Comparison of ENCODE assay signal across 9 mouse cellular contexts in genomic region chr3:56007991-56008390, GRCm38 (mm10).
A peak's percentile ranks its signal among the peaks of the same experiment; 100 is the strongest.
DNase-seq lines count a peak whose midpoint lies in the region; ATAC-seq and TF ChIP-seq lines count a peak whose summit lies in the region.
"Had no signal": no experiment of that assay in that cellular context is flagged by ENCODE, and none has a peak within 500 bp of the region (broad histone marks: within the 10 kb centered on the region; RNA-seq: fewer than 3 reads in every experiment).

No protein-coding gene starts in this region.

- DNase-seq in heart, adult 18-20 months, result peak; percentile 43 to 72
- no peak for DNase-seq in heart, postnatal 25 days (ENCODE audit: low spot score)
- DNase-seq in 3T3-L1 (ENCODE audit: low read depth, low spot score) (peak; percentile 80), adipocyte (ENCODE audit: low spot score) (peak; percentile 70)
- peak; percentile 79 for DNase-seq in embryo, embryonic 10 days (ENCODE audit: low spot score)
- peak; percentile 82 for DNase-seq in hindbrain, postnatal 0 days (ENCODE audit: low spot score)
- peak; percentile 48 for DNase-seq in lung, postnatal 14 days
- peak; percentile 11 for DNase-seq in skeletal muscle tissue, adult 2 months (ENCODE audit: low read depth, low spot score)

- no peak overlapping the region for H3K27ac ChIP-seq in hindbrain, postnatal 0 days
- H3K27ac ChIP-seq: limb, embryonic 12.5 days had no signal

- peak; percentile 90 for TF ChIP-seq CTCF in hindbrain, postnatal 0 days (IDR thresholded peaks at IDR 0.05; ENCODE audit: low read depth)

- 0 out of 2 replicates have a peak, but pooled peaks have one; percentile 43 for ATAC-seq in hindbrain, postnatal 0 days

- H3K4me1 ChIP-seq in hindbrain, postnatal 0 days (ENCODE audit: insufficient read depth, low read length), result no peaks in the 10 kb centered on the region
- H3K4me1 ChIP-seq: limb, embryonic 12.5 days had no signal

- no peaks in the 10 kb centered on the region for H3K9me3 ChIP-seq in hindbrain, postnatal 0 days (ENCODE audit: low read length)
- H3K9me3 ChIP-seq: limb, embryonic 12.5 days had no signal

- H3K4me2 ChIP-seq in hindbrain, postnatal 0 days (ENCODE audit: low read depth, low read length), result no peak overlapping the region
- H3K4me2 ChIP-seq: limb, embryonic 12.5 days had no signal

- no peak overlapping the region for H3K9ac ChIP-seq in hindbrain, postnatal 0 days (replicated peaks; ENCODE audit: low read length)
- H3K9ac ChIP-seq: limb, embryonic 12.5 days had no signal

- H3K36me3 ChIP-seq in hindbrain, postnatal 0 days (ENCODE audit: insufficient read depth, low read length), result no peaks in the 10 kb centered on the region; the same call in 1 of the 2 replicates

- 17% methylated on average over 2 of the region's 2 CpGs for WGBS in hindbrain, postnatal 0 days

- intact Hi-C loops in heart, postnatal 25 days (cut with DNase I), result loop anchor here (2.0 to 10.0 kb wide), 3 partner anchors 633 to 1195 kb away; no protein-coding TSS in a partner anchor

- no peak overlapping the region for H3K4me3 ChIP-seq in hindbrain, postnatal 0 days (ENCODE audit: low read length)
- H3K4me3 ChIP-seq: limb, embryonic 12.5 days had no signal

- H3K27me3 ChIP-seq in hindbrain, postnatal 0 days (ENCODE audit: insufficient read depth, low read length), result no peaks in the 10 kb centered on the region
- H3K27me3 ChIP-seq: limb, embryonic 12.5 days had no signal
